Mouse (Mus musculus) embryo, embryonic 9.5 days (tissue): ENCODE results near the gene Stk17b.

Source experiments
- DNase-seq: peaks from one replicate; pipeline ENCODE4 v3.0.0-alpha.2; 2017; ENCODE audit errors: extremely low spot score

Stk17b gene

GRCm38 (mm10) chr1:53784721-53785418, at the start of gene Stk17b:
Gene Stk17b, minus strand, starts transcription at chr1:53785224.
- DNase-seq, result peak; percentile 94

GRCm38 (mm10) chr1:53830286-53830685, 45.3 kb upstream of the Stk17b start:
- DNase-seq, result no peak

- DNase-seq, result no peak
Measured at GRCm38 (mm10) chr1:53829089-53829488, 44.1 kb upstream of the Stk17b start.

GRCm38 (mm10) chr1:53824446-53825337, 39.7 kb upstream of the Stk17b start:
- no peak for DNase-seq

- DNase-seq, result peak; percentile 62
Measured at GRCm38 (mm10) chr1:53823687-53824445, 38.8 kb upstream of the Stk17b start.

- DNase-seq, result no peak
Measured at GRCm38 (mm10) chr1:53821983-53822382, 37.0 kb upstream of the Stk17b start.

GRCm38 (mm10) chr1:53820041-53820632, 35.1 kb upstream of the Stk17b start:
- no peak for DNase-seq

GRCm38 (mm10) chr1:53818072-53818862, 33.2 kb upstream of the Stk17b start:
- DNase-seq, result no peak

- DNase-seq, result no peak
Measured at GRCm38 (mm10) chr1:53816353-53816752, 31.3 kb upstream of the Stk17b start.

GRCm38 (mm10) chr1:53814077-53814705, 29.2 kb upstream of the Stk17b start:
- DNase-seq, result no peak

- no peak for DNase-seq
Measured at GRCm38 (mm10) chr1:53811919-53812318, 26.9 kb upstream of the Stk17b start.

- DNase-seq, result no peak
Measured at GRCm38 (mm10) chr1:53808229-53808628, 23.2 kb upstream of the Stk17b start.

- no peak for DNase-seq
Measured at GRCm38 (mm10) chr1:53797811-53798210, 12.8 kb upstream of the Stk17b start.

GRCm38 (mm10) chr1:53797074-53797473, 12.1 kb upstream of the Stk17b start:
- DNase-seq, result no peak

- DNase-seq, result no peak
Measured at GRCm38 (mm10) chr1:53796271-53796670, 11.2 kb upstream of the Stk17b start.

- no peak for DNase-seq
Measured at GRCm38 (mm10) chr1:53795591-53795990, 10.6 kb upstream of the Stk17b start.

- no peak for DNase-seq
Measured at GRCm38 (mm10) chr1:53795081-53795480, 10.1 kb upstream of the Stk17b start.

GRCm38 (mm10) chr1:53794279-53794678, 9.3 kb upstream of the Stk17b start:
- no peak for DNase-seq

- DNase-seq, result no peak
Measured at GRCm38 (mm10) chr1:53791343-53791742, 6.3 kb upstream of the Stk17b start.

GRCm38 (mm10) chr1:53784291-53784720, 718 bp downstream of the Stk17b start:
- DNase-seq, result peak; percentile 53
